Mouse (Mus musculus): ENCODE measurements around the gene Flywch2.
A peak's percentile ranks its signal among the peaks of the same experiment; 100 is the strongest.
"Not testable (repeated sequence)": the region's sequence is repeated elsewhere in the genome, so short reads cannot be mapped to it uniquely, and the experiment has no call there.

Flywch2 gene

GRCm38 (mm10) chr17:23790269-23791078 is 4.6 kb upstream of the Flywch2 start, which contains the start of gene Srrm2:
Srrm2 (plus strand) TSS chr17:23790532.
- no peak for DNase-seq (ENCODE audit: low read depth, low spot score)

- no peak for DNase-seq (ENCODE audit: low read depth, low spot score)
Observed at GRCm38 (mm10) chr17:23789749-23790268, 3.9 kb upstream of the Flywch2 start.

- DNase-seq (ENCODE audit: low read depth, low spot score), result no peak
Observed at GRCm38 (mm10) chr17:23788973-23789372, 3.1 kb upstream of the Flywch2 start.

GRCm38 (mm10) chr17:23786510-23786931 is 640 bp upstream of the Flywch2 start:
- DNase-seq (ENCODE audit: low read depth, low spot score), result no peak

GRCm38 (mm10) chr17:23783352-23783751 is 2.5 kb downstream of the Flywch2 start:
- no peak for DNase-seq (ENCODE audit: low read depth, low spot score)

GRCm38 (mm10) chr17:23778447-23778846 is 7.4 kb downstream of the Flywch2 start:
- DNase-seq (ENCODE audit: low read depth, low spot score), result no peak

GRCm38 (mm10) chr17:23777141-23777540 is 8.7 kb downstream of the Flywch2 start:
- no peak for DNase-seq (ENCODE audit: low read depth, low spot score)

GRCm38 (mm10) chr17:23776216-23776615 is 9.7 kb downstream of the Flywch2 start:
- no peak for DNase-seq (ENCODE audit: low read depth, low spot score)

GRCm38 (mm10) chr17:23774090-23774489 is 11.8 kb downstream of the Flywch2 start:
- peak; percentile 38 for DNase-seq (ENCODE audit: low read depth, low spot score)

GRCm38 (mm10) chr17:23773676-23774075 is 12.2 kb downstream of the Flywch2 start:
- no peak for DNase-seq (ENCODE audit: low read depth, low spot score)

- not testable (repeated sequence) for DNase-seq (ENCODE audit: low read depth, low spot score)
Observed at GRCm38 (mm10) chr17:23772219-23772556, 13.7 kb downstream of the Flywch2 start.

GRCm38 (mm10) chr17:23771284-23772218 is 14.3 kb downstream of the Flywch2 start, which contains the start of gene Flywch1:
Flywch1 (minus strand) TSS chr17:23771602.
- DNase-seq (ENCODE audit: low read depth, low spot score), result peak; percentile 99

GRCm38 (mm10) chr17:23770896-23771283 is 15.0 kb downstream of the Flywch2 start:
- DNase-seq (ENCODE audit: low read depth, low spot score), result peak; percentile 23

GRCm38 (mm10) chr17:23770493-23770892 is 15.4 kb downstream of the Flywch2 start:
- DNase-seq (ENCODE audit: low read depth, low spot score), result no peak

GRCm38 (mm10) chr17:23762976-23763375 is 22.9 kb downstream of the Flywch2 start:
- DNase-seq (ENCODE audit: low read depth, low spot score), result no peak

GRCm38 (mm10) chr17:23761155-23761554 is 24.7 kb downstream of the Flywch2 start:
- DNase-seq (ENCODE audit: low read depth, low spot score), result no peak

- DNase-seq (ENCODE audit: low read depth, low spot score), result no peak
Observed at GRCm38 (mm10) chr17:23760231-23760630, 25.6 kb downstream of the Flywch2 start.

GRCm38 (mm10) chr17:23758801-23759200 is 27.1 kb downstream of the Flywch2 start:
- DNase-seq (ENCODE audit: low read depth, low spot score), result no peak

- no peak for DNase-seq (ENCODE audit: low read depth, low spot score)
Observed at GRCm38 (mm10) chr17:23757581-23757980, 28.3 kb downstream of the Flywch2 start.

GRCm38 (mm10) chr17:23755689-23756088 is 30.2 kb downstream of the Flywch2 start:
- no peak for DNase-seq (ENCODE audit: low read depth, low spot score)

GRCm38 (mm10) chr17:23749400-23750191 is 36.3 kb downstream of the Flywch2 start:
- no peak for DNase-seq (ENCODE audit: low read depth, low spot score)

Data from telencephalon, adult 2 months (tissue).